Mouse (Mus musculus) ES-Bruce4 (cell line): ENCODE measurements around the gene Cux1. TPM values are rescaled to one million over a fixed set of nuclear protein-coding genes. Genes with fewer than 3 reads are reported as not detected.
A peak's percentile ranks its signal among the peaks of the same experiment; 100 is the strongest.
"Not testable (repeated sequence)": the region's sequence is repeated elsewhere in the genome, so short reads cannot be mapped to it uniquely, and the experiment has no call there.

Experiments used
- H3K27ac ChIP-seq: 2 replicates; pipeline ENCODE4 v1.5.1; 2012; ENCODE audit warnings: low read length, inconsistent platforms; ENCODE audit not compliant: insufficient read depth
- H3K27me3 ChIP-seq: 2 replicates; pipeline ENCODE4 v1.6.1; 2012; ENCODE audit warnings: mild to moderate bottlenecking, low read length, inconsistent platforms; ENCODE audit not compliant: control insufficient read depth, poor library complexity, insufficient read depth, severe bottlenecking
- H3K36me3 ChIP-seq: 2 replicates; pipeline ENCODE4 v1.6.1; 2012; ENCODE audit warnings: inconsistent platforms, mild to moderate bottlenecking, low read length, moderate library complexity; ENCODE audit not compliant: control insufficient read depth, poor library complexity, insufficient read depth, severe bottlenecking
- H3K4me1 ChIP-seq: one replicate; pipeline ENCODE4 v1.8.1; 2011; ENCODE audit warnings: low read length; ENCODE audit not compliant: control insufficient read depth, insufficient read depth
- H3K4me3 ChIP-seq: 2 replicates; pipeline ENCODE4 v1.5.1; 2011; ENCODE audit warnings: low read depth, mild to moderate bottlenecking, low read length
- H3K9ac ChIP-seq: 2 replicates; pipeline ENCODE4 v1.6.1; 2012; ENCODE audit warnings: low read depth, mild to moderate bottlenecking, inconsistent platforms; ENCODE audit not compliant: poor library complexity, severe bottlenecking
- H3K9me3 ChIP-seq: replicated peaks from 2 replicates; pipeline ENCODE4 v1.6.1; 2012; ENCODE audit warnings: mild to moderate bottlenecking, low read length, inconsistent platforms; ENCODE audit not compliant: control insufficient read depth, poor library complexity, insufficient read depth, severe bottlenecking
- CTCF ChIP-seq: IDR thresholded peaks from one replicate; pipeline ENCODE4 v1.8.1; 2011; ENCODE audit warnings: low read depth, low read length
- EP300 ChIP-seq: IDR thresholded peaks from 2 replicates; pipeline ENCODE4 v1.6.1; 2011; ENCODE audit warnings: low read depth, low read length; ENCODE audit not compliant: insufficient read depth
- POLR2A ChIP-seq: IDR thresholded peaks from one replicate; pipeline ENCODE4 v1.8.1; 2011; ENCODE audit warnings: low read length; ENCODE audit not compliant: insufficient read depth
- polyA plus RNA-seq: library from polyadenylated mRNA; stranded (reverse); fragments of >200 nt; gene quantifications from 2 replicates; pipeline ENCODE4 v1.2.4, GENCODE M21; 2011; ENCODE audit warnings: low read depth; ENCODE audit not compliant: missing spikeins, insufficient read depth, insufficient read length

Cux1 gene
- polyA plus RNA-seq, 1 experiment = 37.0 TPM

DNA sequence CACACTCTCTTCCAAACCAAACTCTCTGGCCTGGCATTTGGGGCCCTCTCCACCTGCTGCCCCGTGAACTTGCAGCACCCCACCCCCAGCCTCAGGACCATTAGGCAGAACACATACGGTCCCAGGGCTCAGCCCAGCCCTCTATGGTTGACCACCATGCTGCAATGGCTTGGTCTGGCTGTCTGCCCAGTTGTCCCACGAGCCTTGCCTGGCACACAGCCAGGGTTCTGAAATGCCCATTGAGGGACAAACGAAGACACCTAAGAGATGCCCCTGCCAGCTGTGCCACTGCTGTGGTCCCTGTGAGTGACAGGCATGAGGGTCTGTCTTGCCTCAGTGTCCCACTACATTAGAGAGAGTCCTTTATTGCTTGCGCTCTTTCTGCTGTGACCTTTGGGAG, 351.3 kb downstream of the Cux1 start:
- Histone ChIP-seq H3K4me3 (no peak overlapping the region), H3K4me1 (no peaks in the 10 kb centered on the region), H3K9ac (no peak overlapping the region), H3K9me3 (no peaks in the 10 kb centered on the region), H3K27ac (no peak overlapping the region), H3K36me3 (no peaks in the 10 kb centered on the region), H3K27me3 (no peaks in the 10 kb centered on the region)
- no peak for TF ChIP-seq CTCF
- TF ChIP-seq EP300 = no peak
- TF ChIP-seq POLR2A = no peak

DNA sequence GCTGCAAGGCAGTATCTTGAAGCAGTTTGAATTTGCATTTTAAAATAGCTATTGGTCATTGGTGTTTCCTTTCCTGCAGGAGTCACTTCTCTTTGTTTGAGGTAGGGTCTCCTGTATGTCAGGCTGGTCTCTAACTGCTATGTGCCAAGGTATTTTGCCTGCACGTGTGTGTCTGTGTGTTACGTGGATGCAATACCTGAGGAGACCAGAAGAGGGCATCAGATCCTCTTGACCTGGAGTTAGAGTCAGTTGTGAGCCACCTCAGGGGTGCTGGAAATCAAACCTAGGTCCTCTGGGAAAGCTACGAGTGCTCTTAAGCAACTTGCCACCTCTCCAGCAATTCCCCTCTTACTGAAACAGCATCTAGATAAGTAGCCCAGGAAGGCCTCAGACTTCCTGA, 352.1 kb downstream of the Cux1 start:
- Histone ChIP-seq H3K9ac (no peak overlapping the region), H3K4me3 (no peak overlapping the region), H3K9me3 (no peaks in the 10 kb centered on the region), H3K36me3 (no peaks in the 10 kb centered on the region), H3K4me1 (no peaks in the 10 kb centered on the region), H3K27ac (no peak overlapping the region), H3K27me3 (no peaks in the 10 kb centered on the region)
- TF ChIP-seq EP300 (no peak), CTCF (peak; percentile 31), POLR2A (no peak)

DNA sequence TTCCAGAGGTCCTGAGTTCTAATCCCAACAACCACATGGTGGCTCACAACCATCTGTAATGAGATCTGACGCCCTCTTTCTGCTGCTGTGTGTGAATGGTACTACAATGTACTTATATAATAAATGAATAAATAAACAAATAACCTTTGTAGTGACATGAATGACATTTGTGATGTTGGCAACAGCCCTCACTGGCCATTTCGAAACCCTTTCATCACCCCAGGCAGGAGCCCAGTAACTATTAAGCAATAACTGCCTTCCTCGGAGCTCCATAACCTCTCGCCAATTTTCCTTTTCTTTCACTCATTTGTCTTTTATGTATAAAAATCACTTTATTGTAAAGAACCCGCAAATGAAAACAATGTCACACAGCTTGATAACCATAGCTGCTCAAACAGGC, 353.6 kb downstream of the Cux1 start:
- Histone ChIP-seq H3K27ac (no peak overlapping the region), H3K4me1 (no peaks in the 10 kb centered on the region), H3K36me3 (no peaks in the 10 kb centered on the region), H3K9me3 (0 out of 2 replicates have a peak, but pooled peaks cover 3% of the 10 kb centered on the region), H3K27me3 (no peaks in the 10 kb centered on the region), H3K4me3 (no peak overlapping the region), H3K9ac (no peak overlapping the region)
- TF ChIP-seq CTCF (no peak), POLR2A (no peak)

DNA sequence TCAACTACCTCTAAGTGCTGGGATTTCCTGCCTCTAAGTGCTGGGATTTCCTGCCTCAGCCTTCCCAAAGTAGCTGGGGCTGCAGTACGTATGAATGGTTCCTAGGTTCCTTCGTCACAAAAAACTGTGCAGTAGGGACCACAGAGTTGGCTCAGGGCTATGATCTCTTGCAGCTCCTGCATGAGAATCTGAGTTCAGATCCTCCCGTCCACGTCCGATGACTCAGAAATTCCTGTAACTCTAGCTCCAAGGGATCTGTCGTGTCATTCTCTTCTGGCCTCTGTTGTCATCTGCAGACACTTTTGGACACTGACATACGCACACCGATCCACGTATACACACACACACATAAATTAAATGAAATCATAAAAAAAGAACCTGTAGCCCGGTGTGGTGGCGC, 354.6 kb downstream of the Cux1 start:
- TF ChIP-seq CTCF = no peak
- TF ChIP-seq EP300 = no peak
- TF ChIP-seq POLR2A = no peak

DNA sequence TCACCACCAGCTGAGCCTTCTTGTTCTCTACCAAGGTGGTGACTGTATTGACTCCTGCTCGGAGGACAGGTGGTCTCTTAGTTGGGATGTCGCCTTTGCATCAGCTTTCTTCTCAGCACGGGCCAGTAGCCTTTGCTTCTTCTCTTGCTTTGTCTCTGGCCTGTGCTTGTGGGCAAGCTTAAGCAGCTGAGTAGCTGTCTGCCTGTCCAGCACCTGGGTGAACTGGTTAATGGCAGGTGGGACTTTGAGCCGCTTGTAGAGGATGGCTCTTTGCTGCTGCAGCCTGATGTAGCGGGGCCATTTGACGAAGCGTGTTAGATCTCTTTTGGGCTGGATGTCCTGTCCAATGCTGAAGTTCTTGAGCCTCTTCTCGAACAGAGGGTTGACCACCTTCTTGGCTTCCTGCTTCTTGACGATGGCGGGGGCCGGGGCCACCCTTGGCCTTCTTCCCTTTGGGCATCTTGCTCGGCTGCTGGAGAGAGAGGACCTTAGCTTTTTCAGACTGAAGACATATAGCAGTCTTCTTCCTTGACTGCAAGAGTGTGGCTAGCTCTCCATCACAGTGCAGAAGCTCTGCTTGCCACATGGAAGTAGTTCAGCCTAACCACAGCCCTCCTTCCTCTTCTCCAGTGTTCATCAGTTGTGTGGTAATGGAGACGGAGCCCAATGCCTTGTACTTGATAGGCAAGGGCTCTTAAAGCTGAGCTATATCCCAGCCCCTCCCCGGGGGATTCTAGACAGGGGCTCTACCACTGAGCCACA, 355.8 kb downstream of the Cux1 start:
- H3K9ac ChIP-seq, H3K36me3 ChIP-seq, H3K27me3 ChIP-seq: not testable (repeated sequence)

More for the DNA sequence above, 354.6 kb downstream of the Cux1 start:
- Histone ChIP-seq H3K4me1 (no peaks in the 10 kb centered on the region), H3K36me3 (no peaks in the 10 kb centered on the region), H3K4me3 (no peak overlapping the region), H3K9me3 (peaks cover 5% of the 10 kb centered on the region; the same call in 1 of the 2 replicates), H3K27ac (no peak overlapping the region), H3K9ac (no peak overlapping the region), H3K27me3 (no peaks in the 10 kb centered on the region)

DNA sequence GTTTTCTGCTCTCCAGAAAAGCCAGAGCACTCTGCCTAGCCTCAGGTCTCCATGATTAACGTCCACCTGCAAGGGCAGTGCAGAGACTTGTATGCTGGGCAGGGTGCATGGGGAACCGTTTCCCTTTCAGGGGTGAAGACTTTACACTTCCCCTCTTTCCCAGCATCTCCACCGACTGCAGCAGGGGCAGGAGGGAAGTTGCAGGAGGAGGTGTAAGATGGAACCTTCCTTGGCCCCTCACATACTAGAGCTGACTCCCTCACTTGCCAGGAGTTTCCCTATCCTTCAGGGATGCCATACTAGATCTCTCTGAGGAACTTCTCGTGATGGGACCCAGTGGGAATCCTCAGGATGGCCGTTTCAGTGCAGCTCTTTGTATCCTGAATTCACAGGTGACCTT, 356.7 kb downstream of the Cux1 start:
- no peaks in the 10 kb centered on the region for H3K36me3 ChIP-seq
- no peaks in the 10 kb centered on the region for H3K4me1 ChIP-seq
- TF ChIP-seq EP300 = no peak
- TF ChIP-seq POLR2A = no peak
- TF ChIP-seq CTCF = no peak
- H3K27me3 ChIP-seq = no peaks in the 10 kb centered on the region
- H3K9me3 ChIP-seq = peaks cover 5% of the 10 kb centered on the region; the same call in 1 of the 2 replicates
- H3K4me3 ChIP-seq = no peak overlapping the region
- no peak overlapping the region for H3K27ac ChIP-seq
- H3K9ac ChIP-seq = no peak overlapping the region

More for the DNA sequence above, 355.8 kb downstream of the Cux1 start:
- not testable (repeated sequence) for H3K4me3 ChIP-seq, H3K4me1 ChIP-seq, H3K9me3 ChIP-seq, H3K27ac ChIP-seq
